Mouse (Mus musculus) R1 (cell line): ENCODE results near the gene Slc16a1.
A peak's percentile ranks its signal among the peaks of the same experiment; 100 is the strongest.
"Not testable (repeated sequence)": the region's sequence is repeated elsewhere in the genome, so short reads cannot be mapped to it uniquely, and the experiment has no call there.

Experiments
- DNase-seq: peaks from one replicate; pipeline ENCODE4 v3.0.0-alpha.2; 2018; ENCODE audit warnings: low read depth, low spot score

Gene Slc16a1

DNA sequence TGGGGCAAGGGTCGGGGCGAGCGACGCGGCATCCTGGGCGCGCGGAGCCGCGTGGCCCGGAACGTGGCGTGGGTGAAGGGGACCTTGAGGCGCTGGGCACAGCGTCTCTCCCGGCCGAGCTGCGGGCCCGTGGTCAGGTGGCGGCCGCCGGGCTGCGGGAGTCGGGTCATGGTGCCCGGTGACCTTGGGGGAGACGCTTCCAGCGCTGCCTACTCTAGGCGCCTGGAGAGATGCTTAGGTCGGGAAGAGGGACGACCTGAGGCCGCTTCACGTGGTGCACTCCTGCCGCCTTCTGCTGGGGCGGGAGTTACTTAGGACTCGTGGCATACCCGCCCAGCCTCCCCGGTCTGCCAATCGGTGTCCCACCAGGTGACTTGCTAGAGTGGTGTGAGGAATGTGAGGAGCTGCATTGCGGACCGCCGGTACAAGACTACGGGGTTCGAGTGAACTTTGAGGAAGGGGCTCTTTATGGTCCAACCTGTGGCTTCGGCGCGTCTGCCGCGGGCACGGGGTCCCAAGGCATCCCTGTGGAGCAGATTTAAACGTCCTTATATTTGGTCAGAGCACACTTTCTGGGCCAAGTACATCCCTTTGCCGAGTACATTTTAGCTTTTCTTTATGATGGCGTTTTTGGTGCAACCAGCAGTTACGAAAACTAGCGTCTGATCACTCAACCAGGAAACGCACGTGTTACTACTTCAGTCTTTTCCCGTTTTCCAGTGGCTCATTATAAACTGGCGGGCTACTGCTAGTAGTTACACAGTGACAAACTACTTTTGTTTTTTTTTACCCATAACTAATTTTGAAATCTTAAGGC is 672 bp downstream of the Slc16a1 start:
- DNase-seq = peak; percentile 90

DNA sequence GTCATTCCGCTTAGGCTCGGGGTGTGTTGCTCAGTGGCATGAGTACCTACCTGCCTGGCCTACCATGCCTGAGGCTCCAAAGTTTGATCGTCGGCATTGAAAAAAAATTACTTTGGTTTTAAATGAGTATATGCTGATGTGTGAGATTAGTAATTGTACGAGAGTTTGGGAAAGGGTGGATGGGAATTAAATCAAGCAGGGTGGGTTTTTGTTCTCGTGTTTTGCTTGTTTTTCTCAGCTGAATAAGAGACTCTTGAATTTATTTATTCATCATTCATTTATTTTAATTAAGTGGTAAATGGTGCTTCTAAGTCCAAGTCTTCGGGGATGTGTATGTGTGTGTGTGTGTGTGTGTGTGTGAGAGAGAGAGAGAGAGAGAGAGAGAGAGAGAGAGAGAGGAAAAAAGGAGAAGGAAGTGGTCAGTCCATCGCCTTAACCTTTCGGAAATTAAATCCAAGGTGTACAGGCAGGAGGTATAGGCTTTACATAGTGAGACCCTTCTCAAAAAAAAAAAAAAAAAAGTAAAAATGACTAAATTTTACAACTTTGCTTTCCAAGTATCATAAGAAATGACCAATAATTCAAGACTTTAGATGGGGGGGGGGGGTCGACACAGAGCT is 1.4 kb downstream of the Slc16a1 start:
- DNase-seq = no peak

DNA sequence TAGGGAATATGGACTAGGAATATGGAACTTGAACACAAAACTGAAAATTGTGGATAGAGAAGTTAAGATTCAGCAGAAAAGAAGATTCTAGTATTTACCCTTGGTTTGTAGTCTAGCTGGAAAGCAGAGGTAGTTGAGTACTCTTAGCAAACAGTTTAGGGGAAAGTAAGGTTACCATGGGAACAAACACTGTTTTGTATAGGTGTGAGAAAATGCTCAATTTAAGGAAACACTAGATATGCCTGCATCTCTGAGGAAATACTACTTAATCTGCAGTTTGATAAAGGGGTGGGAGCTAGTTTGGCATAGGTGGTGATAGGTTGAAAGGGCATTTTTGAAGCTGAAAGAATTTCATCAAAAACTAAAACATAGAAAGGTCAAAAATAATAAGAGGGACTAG is 2.4 kb downstream of the Slc16a1 start:
- no peak for DNase-seq

GRCm38 (mm10) chr3:104641313-104641712 is 2.8 kb downstream of the Slc16a1 start:
- no peak for DNase-seq

GRCm38 (mm10) chr3:104643113-104643512 is 4.6 kb downstream of the Slc16a1 start:
- DNase-seq = no peak

- peak; percentile 73 for DNase-seq
These were observed 5.4 kb downstream of the Slc16a1 start for GRCm38 (mm10) chr3:104643810-104644270.

DNA sequence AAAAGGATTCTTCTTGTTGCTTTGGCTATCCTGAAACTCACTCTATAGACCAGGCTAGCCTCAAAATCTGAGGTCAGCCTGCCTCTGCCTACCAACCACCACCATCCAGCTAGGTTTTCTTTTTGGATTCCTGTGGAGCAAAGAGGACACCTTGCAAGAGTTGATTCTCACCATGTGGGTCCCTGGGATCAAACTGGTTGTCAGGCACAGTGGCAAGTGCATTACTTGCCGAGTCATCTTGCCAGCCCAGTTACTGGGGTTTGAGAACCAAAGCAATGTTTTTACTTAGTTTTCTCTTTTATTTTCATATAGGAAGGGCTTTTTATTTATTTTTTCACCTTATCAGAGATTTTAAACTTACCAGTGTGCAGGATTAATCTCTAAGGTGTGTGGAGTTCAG is 5.9 kb downstream of the Slc16a1 start:
- DNase-seq = no peak

DNA sequence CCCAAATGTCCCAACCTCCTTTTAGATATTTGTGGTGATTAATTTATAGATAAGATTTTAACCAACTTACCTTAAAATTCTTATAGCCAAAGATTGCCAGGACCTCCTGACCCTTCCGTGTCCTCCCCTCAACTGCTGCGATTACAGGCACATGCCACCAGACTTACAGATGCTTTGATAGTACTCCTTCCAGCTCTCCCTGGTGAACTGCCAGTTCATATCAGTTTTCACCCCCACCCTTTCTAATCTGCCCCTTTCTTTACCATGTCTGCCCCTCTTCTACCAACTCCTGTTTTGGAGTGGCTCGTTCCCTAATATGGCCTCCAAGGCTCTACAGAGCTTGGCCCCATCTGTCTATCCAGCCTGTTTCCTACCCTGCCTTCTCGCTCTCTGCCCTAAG is 15.8 kb downstream of the Slc16a1 start:
- DNase-seq = no peak

DNA sequence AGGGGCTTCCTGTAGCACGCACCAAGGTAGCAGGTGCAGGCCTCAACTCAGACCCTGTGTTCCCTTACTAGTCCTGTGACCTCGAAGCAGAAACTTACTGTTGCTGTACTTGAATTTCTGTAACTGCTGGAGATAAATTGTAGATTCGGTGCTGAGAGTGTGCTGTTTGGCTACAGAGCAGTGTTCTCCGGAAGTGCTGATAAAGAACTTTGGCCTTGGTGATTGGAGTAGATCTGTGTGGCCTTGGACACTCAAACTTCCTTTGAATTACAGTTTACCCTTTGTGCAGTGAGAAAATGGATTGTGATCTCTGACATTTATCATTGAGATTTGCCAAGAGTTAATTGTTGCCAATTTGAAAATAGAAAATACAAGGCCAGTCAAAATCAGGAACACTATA is 16.5 kb downstream of the Slc16a1 start:
- DNase-seq = no peak

DNA sequence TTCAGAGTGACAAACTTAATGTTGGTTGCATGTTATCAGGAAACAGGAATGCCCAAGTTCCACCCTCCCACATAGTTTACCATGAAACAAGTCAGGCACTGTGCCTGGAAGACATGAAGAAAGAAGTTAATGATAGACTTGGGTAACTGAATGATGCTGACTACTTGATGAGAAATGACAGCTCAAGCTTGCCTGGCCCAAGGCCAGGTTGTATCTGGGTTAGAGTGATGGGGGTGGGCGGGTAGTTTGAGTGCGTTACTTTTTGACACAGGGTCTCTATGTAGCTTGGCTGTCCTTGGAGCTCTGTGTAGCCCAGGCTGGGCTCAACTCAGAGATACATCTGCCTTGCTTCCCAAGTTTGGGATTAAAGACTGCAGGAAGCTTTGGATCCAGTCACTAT is 20.2 kb downstream of the Slc16a1 start:
- no peak for DNase-seq

DNA sequence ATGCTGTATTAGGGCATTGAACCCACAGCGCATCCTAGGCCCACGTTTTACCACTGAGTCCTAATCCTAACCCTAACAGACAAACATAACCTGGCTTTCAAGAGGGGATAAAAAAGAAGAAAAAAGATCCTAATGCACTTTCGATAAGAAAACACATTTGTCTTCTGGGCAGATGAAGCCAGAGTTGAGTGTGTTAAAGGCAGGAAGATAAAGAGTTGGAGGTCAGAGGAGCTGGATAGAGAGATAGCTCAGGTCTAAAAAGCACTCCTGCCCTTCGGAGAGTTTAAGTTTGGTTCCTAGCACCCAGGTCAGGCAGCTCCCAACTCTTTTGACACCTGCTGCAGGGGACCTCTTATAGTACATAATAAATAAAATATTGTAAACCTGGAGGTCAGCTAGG is 21.3 kb downstream of the Slc16a1 start:
- no peak for DNase-seq

DNA sequence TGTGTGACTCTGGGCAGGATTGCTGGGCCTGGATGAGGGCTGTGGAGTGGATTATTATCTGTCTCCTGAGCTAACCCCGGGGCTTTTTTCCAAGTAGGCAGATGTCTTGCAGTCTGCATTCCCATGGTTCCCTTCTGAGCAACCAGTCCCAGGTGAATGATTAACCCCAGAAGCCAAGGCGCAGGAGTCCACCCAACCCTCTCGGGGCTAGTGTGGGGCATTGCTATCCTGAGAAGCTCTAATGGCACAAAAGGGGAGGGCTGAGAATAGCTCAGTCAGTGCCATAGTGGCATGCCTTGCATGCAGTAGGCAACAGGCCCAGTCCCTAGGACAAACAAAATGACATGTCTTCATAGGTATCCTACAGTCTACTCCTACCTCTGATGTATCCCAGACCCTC is 22.1 kb downstream of the Slc16a1 start:
- no peak for DNase-seq

GRCm38 (mm10) chr3:104662007-104662406 is 23.5 kb downstream of the Slc16a1 start:
- DNase-seq = no peak

GRCm38 (mm10) chr3:104662926-104663325 is 24.5 kb downstream of the Slc16a1 start:
- DNase-seq = peak; percentile 27

DNA sequence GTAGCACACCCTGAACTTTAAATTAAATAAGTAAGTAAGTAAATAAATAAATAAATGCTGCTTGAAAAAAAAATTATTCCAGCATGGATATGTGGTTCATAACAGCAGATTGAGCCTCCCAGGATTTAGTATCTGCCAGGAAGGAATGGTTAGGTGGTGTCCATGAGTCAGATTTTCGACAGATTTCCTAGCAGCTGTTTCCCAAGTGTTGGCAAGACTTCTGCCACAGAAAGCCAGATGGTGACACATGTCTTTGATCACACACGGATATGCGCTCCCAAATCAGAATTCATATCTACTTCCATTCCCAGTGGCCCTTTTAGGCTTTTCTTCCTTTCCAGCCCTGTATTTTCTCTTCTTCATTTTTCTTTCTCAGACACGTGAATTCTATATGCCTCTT is 28.5 kb downstream of the Slc16a1 start:
- no peak for DNase-seq

DNA sequence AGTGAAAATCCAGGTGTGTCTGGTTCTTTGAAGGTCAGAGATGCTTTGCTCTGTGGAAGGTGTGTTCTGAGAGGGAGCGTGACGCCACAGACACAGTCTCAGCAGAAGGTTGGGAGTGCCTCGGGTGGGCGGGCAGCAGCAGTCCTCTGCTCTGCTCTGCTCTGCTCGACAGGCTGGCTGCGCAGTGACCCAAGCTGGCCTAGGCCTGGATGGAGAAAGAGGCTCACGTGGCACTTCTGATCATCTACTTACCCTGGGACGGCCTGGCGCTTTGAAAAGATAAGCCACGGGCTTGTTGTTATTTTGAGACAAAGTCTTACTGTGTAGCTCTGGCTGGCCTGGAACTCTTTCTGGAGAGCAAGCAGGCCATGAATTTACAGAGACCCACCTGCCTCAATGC is 29.0 kb downstream of the Slc16a1 start:
- DNase-seq = no peak

GRCm38 (mm10) chr3:104668989-104669388 is 30.5 kb downstream of the Slc16a1 start:
- DNase-seq = peak; percentile 39

DNA sequence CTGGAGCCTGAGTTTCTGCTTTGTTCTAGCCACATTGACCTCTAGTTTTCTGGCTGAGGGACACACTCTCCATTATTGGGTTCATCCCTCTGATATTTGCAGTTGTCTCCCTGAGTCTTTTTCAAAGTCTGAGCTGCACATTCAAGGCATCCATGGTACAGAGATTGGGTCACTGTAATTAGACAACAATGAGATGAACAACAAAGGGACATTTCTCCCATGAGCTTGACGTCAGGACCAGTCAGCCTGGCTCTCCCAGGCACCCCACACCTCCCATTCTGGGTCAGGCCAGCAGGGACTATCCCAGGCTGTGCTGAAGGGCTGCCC is 31.4 kb downstream of the Slc16a1 start:
- DNase-seq = no peak

- not testable (repeated sequence) for DNase-seq
These were observed 31.9 kb downstream of the Slc16a1 start for GRCm38 (mm10) chr3:104670183-104671020.

- DNase-seq = no peak
These were observed 33.1 kb downstream of the Slc16a1 start for GRCm38 (mm10) chr3:104671543-104671942.

GRCm38 (mm10) chr3:104672041-104672440 is 33.6 kb downstream of the Slc16a1 start:
- DNase-seq = no peak

DNA sequence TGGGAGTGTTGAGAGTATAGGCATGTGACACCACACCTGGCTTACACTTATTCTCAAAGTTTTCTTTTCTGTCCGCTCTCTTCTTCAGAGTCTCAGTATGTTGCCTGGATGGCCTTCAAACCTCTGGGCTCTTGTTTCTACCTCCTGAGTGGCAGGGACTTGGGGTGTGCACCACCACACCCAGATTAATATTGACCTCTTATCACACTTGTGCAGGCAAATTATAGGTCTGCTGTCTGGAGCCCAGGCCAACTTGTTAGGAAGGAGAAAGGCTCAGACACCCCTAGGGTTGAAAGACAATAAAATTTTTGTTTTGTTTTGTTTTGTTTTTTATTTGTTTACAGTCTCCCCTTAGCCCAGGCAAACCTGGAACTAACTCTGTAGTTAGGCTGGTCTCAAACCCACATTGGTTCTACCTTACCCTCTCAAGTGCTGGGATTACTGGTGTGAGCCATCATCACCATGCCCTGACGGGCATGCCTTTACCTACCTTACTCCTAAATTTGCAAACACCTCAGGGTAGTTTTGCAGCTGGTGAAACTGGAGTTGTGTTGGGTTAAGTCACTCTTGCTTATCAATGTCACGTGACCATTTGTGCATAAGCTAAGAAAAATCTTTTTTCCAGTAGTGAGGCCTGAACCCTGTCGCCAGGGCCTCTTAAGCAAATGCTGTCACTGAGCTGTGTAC is 35.3 kb downstream of the Slc16a1 start:
- DNase-seq = no peak
